Mouse (Mus musculus) cerebellum, adult 9-10 months (tissue): ENCODE data around the gene Ndufs1.
"Not testable (repeated sequence)": the region's sequence is repeated elsewhere in the genome, so short reads cannot be mapped to it uniquely, and the experiment has no call there.

Source experiments
- DNase-seq: peaks from one replicate; pipeline ENCODE4 v3.0.0; 2022

Ndufs1 gene

GRCm38 (mm10) chr1:63176604-63177421 lies at the start of gene Ndufs1, which contains the start of gene Eef1b2:
Ndufs1 (minus strand) TSS chr1:63176833.
Eef1b2 (plus strand) TSS chr1:63176825.
- peak; percentile 99 for DNase-seq

- DNase-seq, result no peak
These were observed 49.3 kb upstream of the Ndufs1 start for GRCm38 (mm10) chr1:63225890-63226289.

GRCm38 (mm10) chr1:63225009-63225408 lies 48.4 kb upstream of the Ndufs1 start:
- no peak for DNase-seq

GRCm38 (mm10) chr1:63219277-63219676 lies 42.6 kb upstream of the Ndufs1 start:
- DNase-seq, result no peak

- no peak for DNase-seq
These were observed 38.0 kb upstream of the Ndufs1 start for GRCm38 (mm10) chr1:63214631-63215030.

- no peak for DNase-seq
These were observed 37.6 kb upstream of the Ndufs1 start, which contains the start of gene Gpr1 for GRCm38 (mm10) chr1:63214271-63214558. Gpr1 (minus strand) TSS chr1:63214543.

- no peak for DNase-seq
These were observed 37.0 kb upstream of the Ndufs1 start for GRCm38 (mm10) chr1:63213478-63214270.

- DNase-seq, result no peak
These were observed 33.4 kb upstream of the Ndufs1 start for GRCm38 (mm10) chr1:63209861-63210529.

GRCm38 (mm10) chr1:63207607-63208006 lies 31.0 kb upstream of the Ndufs1 start:
- no peak for DNase-seq

GRCm38 (mm10) chr1:63204660-63205394 lies 28.2 kb upstream of the Ndufs1 start:
- no peak for DNase-seq

- DNase-seq, result no peak
These were observed 27.5 kb upstream of the Ndufs1 start for GRCm38 (mm10) chr1:63203950-63204659.

- no peak for DNase-seq
These were observed 26.8 kb upstream of the Ndufs1 start for GRCm38 (mm10) chr1:63203471-63203870.

- DNase-seq, result no peak
These were observed 25.0 kb upstream of the Ndufs1 start for GRCm38 (mm10) chr1:63201672-63202071.

- no peak for DNase-seq
These were observed 23.7 kb upstream of the Ndufs1 start for GRCm38 (mm10) chr1:63200322-63200721.

- DNase-seq, result no peak
These were observed 22.8 kb upstream of the Ndufs1 start for GRCm38 (mm10) chr1:63199387-63199786.

- no peak for DNase-seq
These were observed 19.3 kb upstream of the Ndufs1 start for GRCm38 (mm10) chr1:63195848-63196512.

- DNase-seq, result no peak
These were observed 15.9 kb upstream of the Ndufs1 start for GRCm38 (mm10) chr1:63192306-63193065.

GRCm38 (mm10) chr1:63190851-63191250 lies 14.2 kb upstream of the Ndufs1 start:
- DNase-seq, result no peak

- DNase-seq, result no peak
These were observed 11.9 kb upstream of the Ndufs1 start for GRCm38 (mm10) chr1:63188536-63188935.

GRCm38 (mm10) chr1:63185430-63185829 lies 8.8 kb upstream of the Ndufs1 start:
- not testable (repeated sequence) for DNase-seq
